Mouse (Mus musculus) embryonic fibroblast, embryonic 13.5 days (primary cell): Measurements from ENCODE around the gene Eya3. TPM values are rescaled to one million over a fixed set of nuclear protein-coding genes. Genes with fewer than 3 reads are reported as not detected.
"Not testable (repeated sequence)": the region's sequence is repeated elsewhere in the genome, so short reads cannot be mapped to it uniquely, and the experiment has no call there.

ENCODE experiments used
- H3K27ac ChIP-seq: 2 replicates; pipeline ENCODE4 v1.5.1; 2012; ENCODE audit warnings: low read length, control low read depth, inconsistent platforms; ENCODE audit not compliant: insufficient read depth
- H3K4me1 ChIP-seq: 2 replicates; pipeline ENCODE4 v1.6.1; 2011; ENCODE audit warnings: low read length; ENCODE audit not compliant: control insufficient read depth, insufficient read depth
- H3K4me3 ChIP-seq: 2 replicates; pipeline ENCODE4 v1.5.1; 2011; ENCODE audit warnings: mild to moderate bottlenecking, control low read depth, low read length; ENCODE audit not compliant: insufficient read depth
- CTCF ChIP-seq: IDR thresholded peaks from 2 replicates; pipeline ENCODE4 v1.5.1; 2011; ENCODE audit warnings: mild to moderate bottlenecking, control low read depth, low read length, moderate library complexity, borderline replicate concordance; ENCODE audit not compliant: insufficient read depth
- POLR2A ChIP-seq: IDR thresholded peaks from 2 replicates; pipeline ENCODE4 v1.6.1; 2011; ENCODE audit warnings: low read depth, mild to moderate bottlenecking, control low read depth, low read length, moderate library complexity
- polyA plus RNA-seq: library from polyadenylated mRNA; stranded (reverse); fragments of >200 nt; gene quantifications from 2 replicates; pipeline ENCODE4 v1.2.4, GENCODE M21; 2011; ENCODE audit warnings: low read depth; ENCODE audit not compliant: missing spikeins, insufficient read length

Gene Eya3
- 51.6 and 55.7 TPM in 2 replicates for polyA plus RNA-seq

DNA sequence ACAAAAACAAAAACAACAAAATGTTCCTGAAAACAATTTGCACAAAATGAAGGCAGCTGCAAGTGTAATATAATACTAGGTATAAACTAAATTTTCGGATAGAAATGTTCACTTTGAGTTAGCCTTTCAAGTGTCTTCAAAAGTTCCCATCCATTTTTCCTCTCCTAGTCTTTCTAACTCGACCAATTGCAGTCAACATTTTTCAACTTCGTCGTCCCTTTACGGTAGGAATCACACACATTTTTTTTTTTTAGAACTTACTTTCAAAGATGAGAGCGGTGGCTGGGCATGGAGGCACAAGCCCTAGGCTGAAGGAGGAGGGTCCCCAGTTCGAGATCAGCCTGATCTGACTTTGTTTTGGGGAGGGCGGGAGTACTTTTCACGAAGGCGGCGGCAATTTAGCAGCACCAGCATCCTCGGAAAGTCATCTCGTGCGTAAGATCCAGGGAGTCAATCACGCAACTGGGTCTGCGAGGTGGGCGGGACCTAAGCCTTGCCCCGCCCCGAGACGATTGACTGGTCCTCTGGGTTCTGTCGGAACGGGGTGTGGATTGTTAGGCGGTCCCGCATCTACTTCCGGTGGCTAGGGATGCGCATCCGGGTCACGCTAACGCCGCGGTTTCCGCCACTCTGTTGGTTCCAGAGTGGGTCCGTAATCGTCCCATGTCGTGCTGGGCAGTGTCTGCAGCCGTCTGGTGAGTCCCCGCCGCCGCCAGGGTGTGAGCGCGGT lies at the start of gene Eya3:
Gene Eya3, plus strand, starts transcription at position 527 of the 730 bp plus-strand sequence.
- Histone ChIP-seq H3K27ac (peak within 1 kb of the TSS; percentile 46; the same call in 1 of the 2 replicates), H3K4me3 (peak within 1 kb of the TSS; percentile 89), H3K4me1 (peaks cover 3% of the 10 kb centered on the region)
- TF ChIP-seq CTCF (no peak), POLR2A (peak; percentile 86)

DNA sequence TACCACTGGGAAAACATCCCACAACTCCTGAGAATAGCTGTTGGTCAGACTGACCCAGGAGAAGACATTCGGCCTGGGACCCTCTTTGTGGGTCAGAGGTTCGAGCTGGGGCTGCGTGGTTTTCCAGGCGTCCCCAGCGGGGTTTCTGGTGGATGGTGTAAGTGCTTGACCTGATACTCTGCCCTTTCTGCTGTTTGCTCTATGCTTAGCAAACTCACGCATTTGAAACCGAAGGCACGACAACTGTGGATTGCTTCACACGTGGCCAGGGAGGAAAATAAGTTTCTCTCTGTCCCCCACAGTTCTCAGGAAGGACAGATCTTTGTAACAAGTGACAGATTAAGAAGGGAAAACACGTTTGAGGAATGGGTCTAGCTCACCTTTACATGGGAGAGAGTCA lies 48.1 kb upstream of the Eya3 start:
- TF ChIP-seq CTCF (no peak), POLR2A (no peak)
- Histone ChIP-seq H3K4me3 (no peak overlapping the region), H3K4me1 (peaks cover 6% of the 10 kb centered on the region), H3K27ac (no peak overlapping the region)

DNA sequence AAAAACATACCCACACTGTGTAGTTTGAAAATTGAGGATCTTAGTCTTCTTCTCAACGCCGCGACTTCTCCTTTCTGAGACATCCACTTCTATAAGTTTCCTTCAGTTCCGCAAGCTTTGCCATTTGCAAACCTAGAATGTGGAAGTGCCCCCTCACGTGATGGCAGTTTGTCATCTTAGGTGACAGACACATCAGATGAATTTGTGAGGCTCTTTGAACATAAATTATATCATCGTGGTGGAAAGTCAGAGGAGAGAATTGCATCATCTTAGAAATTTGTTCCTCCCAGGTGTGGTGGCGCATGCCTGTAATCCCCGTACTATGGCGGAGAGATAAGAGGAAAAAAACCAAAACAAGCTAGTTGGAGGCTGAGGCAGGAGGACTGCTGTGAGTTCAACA lies 45.8 kb upstream of the Eya3 start:
- TF ChIP-seq CTCF (no peak), POLR2A (no peak)
- H3K4me1 ChIP-seq, result peaks cover 6% of the 10 kb centered on the region
- no peak overlapping the region for H3K27ac ChIP-seq
- no peak overlapping the region for H3K4me3 ChIP-seq

DNA sequence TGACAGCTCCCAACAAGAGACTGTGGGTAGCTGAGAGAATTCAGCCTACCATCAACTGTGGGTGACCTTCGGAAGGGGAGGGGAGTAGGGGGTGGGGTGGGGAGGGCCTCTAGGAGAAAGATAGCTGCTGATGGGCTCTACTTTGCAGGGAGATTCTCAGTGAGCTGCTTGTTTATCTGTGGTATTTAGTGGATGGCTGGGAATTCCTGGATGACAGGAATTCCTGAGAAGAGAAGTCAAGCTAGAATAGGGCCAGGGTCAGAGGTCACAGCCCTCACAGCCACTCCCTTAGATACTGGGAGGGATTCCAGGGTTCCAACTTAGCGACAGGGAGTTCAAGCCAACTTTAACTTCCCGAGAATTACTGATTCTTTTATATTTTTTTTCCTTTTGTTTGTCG lies 44.6 kb upstream of the Eya3 start:
- no peak for TF ChIP-seq CTCF
- TF ChIP-seq POLR2A, result no peak
- Histone ChIP-seq H3K27ac (no peak overlapping the region), H3K4me3 (no peak overlapping the region), H3K4me1 (peaks cover 4% of the 10 kb centered on the region)

DNA sequence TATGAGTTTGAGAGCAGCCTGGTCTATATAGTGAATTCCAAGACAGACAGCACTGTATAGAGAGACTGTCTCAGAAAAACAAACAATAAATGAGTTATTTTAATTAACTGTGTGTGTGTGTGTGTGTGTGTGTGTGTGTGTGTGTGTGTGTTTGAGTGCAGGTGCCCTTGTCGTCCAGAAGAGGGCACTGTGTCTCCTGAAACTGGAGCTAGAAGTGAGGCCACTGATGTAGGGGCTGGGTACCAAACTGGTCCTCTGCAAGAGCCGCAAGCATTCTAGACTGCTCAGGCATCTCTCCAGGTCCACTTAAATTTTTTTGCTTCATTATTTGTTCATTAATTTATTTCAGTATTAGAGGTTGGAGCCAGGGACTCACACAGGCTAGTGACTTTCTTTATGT lies 39.9 kb upstream of the Eya3 start:
- peaks cover 2% of the 10 kb centered on the region for H3K4me1 ChIP-seq

DNA sequence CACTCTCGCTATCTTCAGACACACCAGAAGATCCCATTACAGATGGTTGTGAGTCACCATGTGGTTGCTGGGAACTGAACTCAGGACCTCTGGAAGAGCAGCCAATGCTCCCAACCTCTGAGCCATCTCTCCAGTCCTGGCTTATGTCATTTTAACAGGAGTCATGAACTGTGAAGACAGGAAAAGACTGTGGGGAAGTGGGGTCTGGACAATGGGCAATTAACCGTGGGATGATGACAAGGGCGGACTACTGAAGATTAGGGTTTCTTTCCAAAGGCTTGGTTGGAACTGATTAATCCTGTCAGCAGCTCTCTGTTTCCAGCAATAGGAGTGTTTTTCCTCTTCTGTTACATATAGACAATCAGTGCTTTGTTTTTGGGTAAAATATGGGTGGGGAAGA lies 39.0 kb upstream of the Eya3 start:
- Histone ChIP-seq H3K4me1 (no peaks in the 10 kb centered on the region), H3K4me3 (no peak overlapping the region), H3K27ac (no peak overlapping the region)
- TF ChIP-seq POLR2A (no peak), CTCF (no peak)

More for the DNA sequence above, 39.9 kb upstream of the Eya3 start:
- Histone ChIP-seq H3K27ac (no peak overlapping the region), H3K4me3 (no peak overlapping the region)
- no peak for TF ChIP-seq CTCF
- TF ChIP-seq POLR2A, result no peak

DNA sequence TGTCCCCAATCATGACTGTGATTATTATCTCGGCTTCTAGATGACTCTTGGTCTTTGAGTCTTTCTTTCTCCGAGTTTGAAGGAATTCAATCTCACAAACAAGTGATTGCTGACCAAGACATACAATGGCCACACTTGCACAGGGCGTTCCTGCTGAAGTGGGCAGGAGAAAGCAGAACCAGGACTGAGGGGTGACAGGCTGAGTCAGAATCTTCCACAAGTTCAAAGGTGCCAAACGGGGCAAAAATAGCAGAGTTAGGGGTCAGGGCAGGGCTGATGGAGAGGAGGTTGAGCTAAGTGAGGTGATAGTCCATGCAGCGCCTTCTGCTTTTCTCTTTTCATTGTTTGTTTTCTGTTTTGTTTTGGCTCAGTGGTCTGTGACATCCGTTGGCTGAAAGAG lies 38.3 kb upstream of the Eya3 start:
- TF ChIP-seq CTCF, result no peak
- no peak for TF ChIP-seq POLR2A
- Histone ChIP-seq H3K27ac (no peak overlapping the region), H3K4me3 (no peak overlapping the region), H3K4me1 (no peaks in the 10 kb centered on the region)

DNA sequence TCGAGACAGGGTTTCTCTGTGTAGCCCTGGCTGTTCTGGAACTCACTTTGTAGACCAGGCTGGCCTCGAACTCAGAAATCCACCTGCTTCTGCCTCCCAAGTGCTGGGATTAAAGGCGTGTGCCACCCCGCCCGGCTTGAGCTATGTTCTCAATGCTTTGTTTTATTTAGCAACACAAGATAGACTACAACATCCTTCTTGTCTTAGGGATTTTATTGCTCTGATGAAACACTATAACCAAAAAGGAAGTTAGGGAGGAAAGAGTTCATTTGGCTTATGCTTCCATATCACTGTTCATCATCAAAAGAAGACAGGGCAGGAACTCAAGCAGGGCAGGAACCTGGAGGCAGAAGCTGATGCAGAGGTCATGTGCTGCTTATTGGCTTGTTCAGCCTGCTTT lies 37.5 kb upstream of the Eya3 start:
- not testable (repeated sequence) for H3K4me3 ChIP-seq, H3K27ac ChIP-seq, H3K4me1 ChIP-seq

DNA sequence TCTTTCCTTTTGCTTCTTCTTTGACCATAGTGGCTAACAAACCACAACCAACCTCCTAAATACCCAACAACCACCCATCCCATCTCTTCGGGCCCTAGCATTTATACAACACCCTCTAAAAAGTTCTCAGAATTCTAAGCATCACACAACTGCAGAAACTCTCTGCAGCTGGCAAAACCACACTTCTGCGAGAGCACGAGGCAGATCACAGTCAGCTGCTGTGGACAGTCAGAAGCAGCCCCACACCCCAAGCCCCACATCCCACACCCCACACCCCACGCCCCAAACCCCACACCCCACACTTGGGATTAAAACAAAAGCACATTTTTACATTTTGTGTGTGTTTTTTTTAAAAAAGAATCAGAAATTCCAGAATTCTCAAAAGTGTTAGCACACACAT lies 35.3 kb upstream of the Eya3 start:
- Histone ChIP-seq H3K4me1 (0 out of 2 replicates have a peak, but pooled peaks cover 3% of the 10 kb centered on the region), H3K4me3 (no peak overlapping the region), H3K27ac (no peak overlapping the region)
- TF ChIP-seq POLR2A, result no peak
- TF ChIP-seq CTCF, result no peak

DNA sequence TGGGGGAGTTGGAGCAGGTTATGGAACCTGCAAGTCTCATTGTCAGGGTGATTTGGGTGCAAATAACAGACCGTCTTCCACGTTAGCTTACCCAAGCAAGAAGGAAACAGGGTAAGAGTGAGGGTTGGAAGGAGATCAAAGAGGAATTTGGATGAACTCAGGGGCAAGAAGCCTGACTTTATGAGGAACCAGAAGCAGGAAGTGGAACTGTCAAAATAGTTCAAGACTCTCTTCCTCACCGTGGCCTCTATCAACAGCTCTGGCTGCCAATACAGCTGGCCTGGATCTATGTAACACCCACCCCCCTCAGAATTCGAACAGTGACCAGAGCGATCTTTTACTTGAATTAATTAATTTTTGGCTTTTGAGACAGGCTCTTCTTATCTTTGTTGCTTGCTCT lies 33.0 kb upstream of the Eya3 start:
- H3K4me1 ChIP-seq, result 0 out of 2 replicates have a peak, but pooled peaks cover 3% of the 10 kb centered on the region
- H3K27ac ChIP-seq, result no peak overlapping the region
- TF ChIP-seq POLR2A, result no peak
- no peak for TF ChIP-seq CTCF
- no peak overlapping the region for H3K4me3 ChIP-seq

DNA sequence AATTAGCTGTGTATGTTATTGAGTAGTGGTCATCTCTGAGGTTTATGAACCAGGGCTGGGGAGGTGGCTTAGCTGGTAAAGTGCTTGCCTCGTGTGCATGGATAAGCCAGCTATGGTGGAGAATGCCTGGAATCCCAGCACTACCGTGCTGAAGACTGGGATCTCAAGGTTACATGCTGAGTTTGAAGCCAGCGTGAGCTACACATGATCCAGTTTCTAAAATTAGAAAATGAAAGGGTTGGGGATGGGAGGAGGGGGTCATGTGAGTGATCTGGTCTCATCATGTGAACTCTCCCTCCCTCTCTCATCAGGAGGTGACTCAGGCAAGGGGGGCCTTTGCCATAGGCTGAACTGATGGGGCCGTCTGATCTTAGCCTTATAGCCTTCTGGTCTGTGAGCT lies 30.6 kb upstream of the Eya3 start:
- Histone ChIP-seq H3K27ac (no peak overlapping the region), H3K4me1 (0 out of 2 replicates have a peak, but pooled peaks cover 3% of the 10 kb centered on the region), H3K4me3 (no peak overlapping the region)
- TF ChIP-seq CTCF (no peak), POLR2A (no peak)
